Mouse (Mus musculus): ENCODE measurements around the gene Fam50b. TPM values are rescaled to one million over a fixed set of nuclear protein-coding genes. Genes with fewer than 3 reads are reported as not detected.
A peak's percentile ranks its signal among the peaks of the same experiment; 100 is the strongest.

The Fam50b gene
- polyA plus RNA-seq, 1 experiment from 2014 or later: not detected

DNA sequence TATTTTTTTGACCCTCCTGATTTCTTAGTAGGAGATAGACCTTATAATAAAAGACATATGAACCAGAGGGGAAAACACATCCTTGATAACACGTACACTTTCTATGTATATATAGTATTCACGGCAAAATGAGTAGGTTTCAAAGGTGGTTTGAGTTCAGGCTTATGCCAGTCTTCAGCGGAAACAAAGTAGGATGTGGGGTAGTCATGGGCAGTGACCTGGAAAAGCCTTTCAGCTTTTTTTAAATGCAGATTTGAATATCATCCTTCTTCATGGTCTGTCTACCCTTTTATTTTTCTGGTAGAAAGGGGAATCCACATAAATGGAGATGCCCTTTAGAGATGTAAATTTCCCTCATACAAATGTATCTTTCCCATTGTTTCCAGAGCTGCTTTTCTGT, 29.8 kb upstream of the Fam50b start:
- no peaks in the 10 kb centered on the region for H3K36me3 ChIP-seq (ENCODE audit: control insufficient read depth, insufficient read depth, low read length)
- no peak overlapping the region for H3K4me3 ChIP-seq (ENCODE audit: low read length)
- peaks cover 12% of the 10 kb centered on the region for H3K4me1 ChIP-seq (replicated peaks; ENCODE audit: control insufficient read depth, insufficient read depth, low read length)
- no peaks in the 10 kb centered on the region for H3K27me3 ChIP-seq (ENCODE audit: control insufficient read depth, insufficient read depth, low read depth, low read length)
- no peak overlapping the region for H3K4me2 ChIP-seq (ENCODE audit: low read depth, low read length)
- no peaks in the 10 kb centered on the region for H3K9me3 ChIP-seq (ENCODE audit: control insufficient read depth, low read length)
- ATAC-seq (ENCODE audit: low read depth): no peak
- 92% methylated on average over 3 of the region's 3 CpGs for WGBS
- no peak overlapping the region for H3K9ac ChIP-seq (ENCODE audit: low read length)
- no peak overlapping the region for H3K27ac ChIP-seq (ENCODE audit: low read length)

DNA sequence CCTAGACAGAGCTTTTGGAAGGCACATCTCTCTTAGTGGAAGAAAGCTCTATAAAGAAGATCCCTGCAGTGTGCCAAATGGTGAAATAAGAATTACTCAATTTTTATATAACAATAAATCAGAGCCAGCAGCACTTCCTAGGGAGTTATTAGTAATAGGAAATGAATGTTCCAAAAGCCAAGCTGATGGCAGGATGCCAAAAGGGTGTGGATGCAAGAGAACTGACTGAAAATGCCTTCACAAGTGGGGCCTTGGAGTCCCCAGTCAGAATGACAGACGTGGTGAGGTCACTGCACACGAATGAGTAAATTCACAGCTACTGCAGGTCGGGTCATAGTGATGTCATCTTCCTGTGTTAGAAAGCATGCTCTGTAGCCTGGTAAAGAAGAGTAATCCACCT, 25.7 kb upstream of the Fam50b start:
- WGBS: 13% methylated on average over 3 of the region's 3 CpGs
- no peaks in the 10 kb centered on the region for H3K27me3 ChIP-seq (ENCODE audit: control insufficient read depth, insufficient read depth, low read depth, low read length)

GRCm38 (mm10) chr13:34709566-34709965, 25.1 kb upstream of the Fam50b start:
- Histone ChIP-seq H3K4me1 (replicated peaks; ENCODE audit: control insufficient read depth, insufficient read depth, low read length) (peaks cover 12% of the 10 kb centered on the region), H3K27ac (ENCODE audit: low read length) (peak overlapping the region; percentile 35; the same call in 1 of the 2 replicates), H3K4me3 (ENCODE audit: low read length) (no peak overlapping the region), H3K9me3 (ENCODE audit: control insufficient read depth, low read length) (no peaks in the 10 kb centered on the region), H3K9ac (ENCODE audit: low read length) (no peak overlapping the region), H3K4me2 (ENCODE audit: low read depth, low read length) (no peak overlapping the region), H3K36me3 (ENCODE audit: control insufficient read depth, insufficient read depth, low read length) (no peaks in the 10 kb centered on the region), H3K27me3 (ENCODE audit: control insufficient read depth, insufficient read depth, low read depth, low read length) (no peaks in the 10 kb centered on the region)
- ATAC-seq (ENCODE audit: low read depth): no peak
- 81% methylated on average over 4 of the region's 4 CpGs for WGBS

More for the DNA sequence above, 25.7 kb upstream of the Fam50b start:
- peak; percentile 87 for ATAC-seq (ENCODE audit: low read depth)
- Histone ChIP-seq H3K36me3 (ENCODE audit: control insufficient read depth, insufficient read depth, low read length) (no peaks in the 10 kb centered on the region), H3K9me3 (ENCODE audit: control insufficient read depth, low read length) (no peaks in the 10 kb centered on the region), H3K9ac (ENCODE audit: low read length) (no peak overlapping the region), H3K4me1 (replicated peaks; ENCODE audit: control insufficient read depth, insufficient read depth, low read length) (peaks cover 12% of the 10 kb centered on the region), H3K4me3 (ENCODE audit: low read length) (no peak overlapping the region), H3K4me2 (ENCODE audit: low read depth, low read length) (no peak overlapping the region), H3K27ac (ENCODE audit: low read length) (peak overlapping the region; percentile 35; the same call in 1 of the 2 replicates)

DNA sequence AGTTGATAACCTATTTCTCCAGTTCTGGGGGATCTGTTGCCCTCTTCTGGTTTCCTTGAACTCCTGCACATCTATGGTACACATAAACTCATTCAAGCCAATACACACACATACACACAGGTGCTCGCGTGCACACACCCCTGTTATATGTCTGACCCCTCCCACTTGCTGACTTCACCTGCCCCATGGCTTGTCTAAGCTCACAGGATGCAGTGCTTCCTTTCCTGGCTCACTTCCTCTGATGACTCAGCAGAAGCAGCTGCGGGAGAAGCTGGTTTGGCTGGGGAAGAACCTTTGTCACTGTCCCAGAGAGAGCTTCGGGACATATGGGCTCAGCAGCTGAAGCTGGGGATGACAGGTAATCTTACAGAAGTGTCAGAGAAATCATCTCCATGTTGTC, 23.2 kb upstream of the Fam50b start:
- H3K27ac ChIP-seq (ENCODE audit: low read length): no peak overlapping the region
- peaks cover 21% of the 10 kb centered on the region for H3K4me1 ChIP-seq (replicated peaks; ENCODE audit: control insufficient read depth, insufficient read depth, low read length)
- H3K4me3 ChIP-seq (ENCODE audit: low read length): no peak overlapping the region
- no peak for ATAC-seq (ENCODE audit: low read depth)
- no peak overlapping the region for H3K4me2 ChIP-seq (ENCODE audit: low read depth, low read length)
- no peaks in the 10 kb centered on the region for H3K9me3 ChIP-seq (ENCODE audit: control insufficient read depth, low read length)
- no peaks in the 10 kb centered on the region for H3K36me3 ChIP-seq (ENCODE audit: control insufficient read depth, insufficient read depth, low read length)
- H3K27me3 ChIP-seq (ENCODE audit: control insufficient read depth, insufficient read depth, low read depth, low read length): no peaks in the 10 kb centered on the region
- 76% methylated on average over 4 of the region's 4 CpGs for WGBS
- no peak overlapping the region for H3K9ac ChIP-seq (ENCODE audit: low read length)

- no peak overlapping the region for H3K4me2 ChIP-seq (ENCODE audit: low read depth, low read length)
- peaks cover 21% of the 10 kb centered on the region for H3K4me1 ChIP-seq (replicated peaks; ENCODE audit: control insufficient read depth, insufficient read depth, low read length)
- 3% methylated on average over 1 of the region's 1 CpGs for WGBS
- no peaks in the 10 kb centered on the region for H3K27me3 ChIP-seq (ENCODE audit: control insufficient read depth, insufficient read depth, low read depth, low read length)
- H3K36me3 ChIP-seq (ENCODE audit: control insufficient read depth, insufficient read depth, low read length): no peaks in the 10 kb centered on the region
- no peaks in the 10 kb centered on the region for H3K9me3 ChIP-seq (ENCODE audit: control insufficient read depth, low read length)
- no peak overlapping the region for H3K9ac ChIP-seq (ENCODE audit: low read length)
- H3K27ac ChIP-seq (ENCODE audit: low read length): no peak overlapping the region
- ATAC-seq (ENCODE audit: low read depth): no peak
- H3K4me3 ChIP-seq (ENCODE audit: low read length): no peak overlapping the region
Observed at GRCm38 (mm10) chr13:34712881-34713280, 21.8 kb upstream of the Fam50b start.

DNA sequence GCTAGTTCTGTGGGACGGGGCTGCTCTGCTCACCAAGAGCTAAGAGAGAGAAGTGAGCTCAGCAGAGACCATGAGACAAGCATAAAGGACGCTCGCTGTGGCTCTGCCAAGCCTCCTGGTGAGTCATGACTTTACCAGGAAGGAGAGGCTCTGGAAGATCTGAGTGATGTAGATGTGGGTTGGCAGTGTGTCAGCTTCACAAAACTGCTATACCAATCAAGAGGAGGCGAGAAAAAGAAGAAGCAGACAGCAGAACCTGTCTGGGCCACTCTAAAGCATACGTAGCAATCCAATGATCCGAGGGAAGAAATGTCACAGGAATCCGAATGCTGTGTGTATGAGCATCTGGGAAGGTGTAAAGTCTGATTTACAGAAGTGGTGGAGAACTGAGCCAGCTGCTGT, 19.2 kb upstream of the Fam50b start:
- WGBS: 44% methylated on average over 7 of the region's 7 CpGs
- Histone ChIP-seq H3K9me3 (ENCODE audit: control insufficient read depth, low read length) (no peaks in the 10 kb centered on the region), H3K9ac (ENCODE audit: low read length) (no peak overlapping the region), H3K27ac (ENCODE audit: low read length) (no peak overlapping the region), H3K4me1 (replicated peaks; ENCODE audit: control insufficient read depth, insufficient read depth, low read length) (peaks cover 9% of the 10 kb centered on the region; the same call in 1 of the 2 replicates), H3K4me3 (ENCODE audit: low read length) (no peak overlapping the region), H3K4me2 (ENCODE audit: low read depth, low read length) (no peak overlapping the region), H3K27me3 (ENCODE audit: control insufficient read depth, insufficient read depth, low read depth, low read length) (no peaks in the 10 kb centered on the region), H3K36me3 (ENCODE audit: control insufficient read depth, insufficient read depth, low read length) (no peaks in the 10 kb centered on the region)
- ATAC-seq (ENCODE audit: low read depth): peak; percentile 68; the same call in 1 of the 2 replicates

DNA sequence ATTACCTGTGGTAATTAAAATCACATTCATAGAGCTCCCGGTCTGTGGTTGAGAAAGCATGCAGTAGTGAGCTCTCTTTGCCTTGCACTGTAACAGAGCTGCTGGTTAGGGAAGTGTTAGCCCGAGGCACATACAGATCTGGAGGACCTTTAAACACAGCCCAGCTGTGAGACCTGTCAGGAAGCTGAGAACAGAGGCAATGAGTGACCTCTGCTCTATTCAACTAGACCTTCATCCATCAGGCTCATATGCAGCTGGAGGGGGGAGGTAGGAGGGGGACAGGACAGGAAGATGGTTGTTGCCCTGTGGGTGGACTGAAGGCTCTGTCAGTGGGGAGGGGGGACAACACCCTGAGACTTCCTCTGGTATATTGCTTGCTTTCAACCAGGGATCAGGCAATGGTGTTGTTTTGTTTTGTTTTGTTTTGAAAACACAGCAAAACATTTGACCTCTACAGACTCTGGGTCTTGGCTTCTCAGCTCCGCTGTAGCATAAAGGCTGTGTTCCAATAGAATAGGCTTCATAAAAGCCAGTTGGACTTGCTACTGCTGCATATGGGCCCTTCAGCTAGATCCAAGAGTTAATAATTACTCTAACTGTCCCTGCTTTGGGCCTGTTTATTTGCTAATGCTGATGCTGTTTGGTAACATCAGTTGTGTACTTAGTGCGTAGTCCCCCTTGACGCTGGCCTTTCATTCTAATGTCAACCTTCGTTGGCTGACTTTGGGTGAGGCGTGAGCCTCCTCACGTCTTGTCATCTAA, 9.6 kb upstream of the Fam50b start:
- ATAC-seq (ENCODE audit: low read depth): peak; percentile 75
- Histone ChIP-seq H3K36me3 (ENCODE audit: control insufficient read depth, insufficient read depth, low read length) (no peaks in the 10 kb centered on the region), H3K4me2 (ENCODE audit: low read depth, low read length) (peak overlapping the region; percentile 58), H3K27ac (ENCODE audit: low read length) (peak overlapping the region; percentile 75; the same call in 1 of the 2 replicates), H3K4me1 (replicated peaks; ENCODE audit: control insufficient read depth, insufficient read depth, low read length) (peaks cover 26% of the 10 kb centered on the region), H3K27me3 (ENCODE audit: control insufficient read depth, insufficient read depth, low read depth, low read length) (no peaks in the 10 kb centered on the region; the same call in 1 of the 2 replicates), H3K4me3 (ENCODE audit: low read length) (no peak overlapping the region), H3K9ac (ENCODE audit: low read length) (no peak overlapping the region), H3K9me3 (ENCODE audit: control insufficient read depth, low read length) (no peaks in the 10 kb centered on the region)
- 28% methylated on average over 8 of the region's 8 CpGs for WGBS

- H3K9me3 ChIP-seq (ENCODE audit: control insufficient read depth, low read length): 0 out of 2 replicates have a peak, but pooled peaks cover 2% of the 10 kb centered on the region
- H3K27ac ChIP-seq (ENCODE audit: low read length): peak overlapping the region; percentile 75
- WGBS: 0% methylated on average over 9 of the region's 9 CpGs
- peak; percentile 91 for ATAC-seq (ENCODE audit: low read depth)
- H3K36me3 ChIP-seq (ENCODE audit: control insufficient read depth, insufficient read depth, low read length): no peaks in the 10 kb centered on the region
- peak overlapping the region; percentile 36 for H3K9ac ChIP-seq (ENCODE audit: low read length)
- peak overlapping the region; percentile 38 for H3K4me3 ChIP-seq (ENCODE audit: low read length)
- H3K4me2 ChIP-seq (ENCODE audit: low read depth, low read length): peak overlapping the region; percentile 58
- peaks cover 26% of the 10 kb centered on the region for H3K4me1 ChIP-seq (replicated peaks; ENCODE audit: control insufficient read depth, insufficient read depth, low read length)
- H3K27me3 ChIP-seq (ENCODE audit: control insufficient read depth, insufficient read depth, low read depth, low read length): no peaks in the 10 kb centered on the region; the same call in 1 of the 2 replicates
Observed at GRCm38 (mm10) chr13:34725800-34726476, 8.7 kb upstream of the Fam50b start.

- H3K4me3 ChIP-seq (ENCODE audit: low read length): peak overlapping the region; percentile 38
- 5% methylated on average over 8 of the region's 8 CpGs for WGBS
Observed at GRCm38 (mm10) chr13:34726477-34726805, 8.2 kb upstream of the Fam50b start.

More at GRCm38 (mm10) chr13:34726477-34726805, 8.2 kb upstream of the Fam50b start:
- H3K4me1 ChIP-seq (replicated peaks; ENCODE audit: control insufficient read depth, insufficient read depth, low read length): peaks cover 26% of the 10 kb centered on the region
- H3K27me3 ChIP-seq (ENCODE audit: control insufficient read depth, insufficient read depth, low read depth, low read length): no peaks in the 10 kb centered on the region; the same call in 1 of the 2 replicates
- H3K4me2 ChIP-seq (ENCODE audit: low read depth, low read length): peak overlapping the region; percentile 58
- peak; percentile 78 for ATAC-seq (ENCODE audit: low read depth)
- H3K9me3 ChIP-seq (ENCODE audit: control insufficient read depth, low read length): 0 out of 2 replicates have a peak, but pooled peaks cover 2% of the 10 kb centered on the region
- peak overlapping the region; percentile 75 for H3K27ac ChIP-seq (ENCODE audit: low read length)
- peak overlapping the region; percentile 36 for H3K9ac ChIP-seq (ENCODE audit: low read length)
- no peaks in the 10 kb centered on the region for H3K36me3 ChIP-seq (ENCODE audit: control insufficient read depth, insufficient read depth, low read length)
